7 mouse cellular contexts compared by ENCODE assay signal in the genomic region with DNA sequence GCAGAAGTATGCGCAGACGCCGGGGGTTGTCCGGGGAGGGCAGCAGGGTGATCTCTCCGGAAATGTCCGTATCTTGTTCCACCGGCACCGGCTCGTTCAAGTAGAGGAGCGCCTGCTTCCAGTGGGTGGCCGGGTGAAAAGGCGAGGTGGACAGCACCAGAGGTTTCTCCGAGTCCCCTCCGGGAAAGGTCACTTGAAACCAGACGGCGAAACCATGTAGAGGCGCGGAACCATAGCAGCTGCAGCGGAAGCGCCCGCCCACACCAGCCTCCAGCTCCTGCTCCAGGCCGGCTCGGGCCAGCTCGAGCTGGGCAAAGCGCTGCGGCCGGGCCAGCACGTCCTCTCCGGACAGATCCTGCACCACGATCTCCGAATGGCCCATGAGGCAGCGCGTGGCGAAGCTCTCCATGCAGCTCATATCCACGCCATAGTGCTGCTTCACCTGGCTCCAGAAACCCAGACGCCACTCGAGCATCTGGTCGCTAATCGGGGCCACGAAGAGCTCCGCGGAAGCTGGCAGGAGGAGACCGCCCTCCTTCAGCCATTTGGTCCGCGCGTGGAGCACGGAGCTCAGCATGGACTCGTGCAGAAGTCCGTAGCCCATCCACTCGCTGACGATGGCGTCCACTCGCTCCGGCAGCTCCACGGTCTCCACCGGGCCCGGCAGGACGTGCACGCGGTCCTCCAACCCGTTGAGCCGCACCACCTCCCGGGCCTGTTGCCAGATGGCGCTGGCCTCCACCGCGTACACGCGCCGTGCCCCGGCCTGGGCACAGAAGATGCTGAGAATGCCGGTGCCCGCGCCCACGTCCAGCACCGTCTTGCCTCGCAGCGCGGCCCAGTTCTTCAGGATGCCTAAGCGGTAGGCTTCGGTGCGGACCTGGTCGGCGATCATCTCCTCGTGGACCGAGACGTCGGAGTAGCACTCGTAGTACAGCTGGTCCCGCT. TPM values are rescaled to one million over a fixed set of nuclear protein-coding genes. Genes with fewer than 3 reads are reported as not detected.
DNase-seq lines count a peak whose midpoint lies in the region; ATAC-seq lines count a peak whose summit lies in the region.

No protein-coding gene starts in this region.

- H3K4me1 ChIP-seq in embryonic facial prominence, embryonic 10.5 days, result peaks cover 15% of the 10 kb centered on the region
- peaks cover 9% of the 10 kb centered on the region for H3K4me1 ChIP-seq in midbrain, embryonic 11.5 days (ENCODE audit: control insufficient read depth, insufficient read depth, low read length)

- DNase-seq in adrenal gland, postnatal 10 days, result peak; percentile 85
- peak; percentile 84 for DNase-seq in embryonic facial prominence, embryonic 10.5 days (ENCODE audit: low spot score)
- peak; percentile 76 for DNase-seq in kidney, adult 11 months
- peak; percentile 86 for DNase-seq in left cerebral cortex, postnatal 4 days
- DNase-seq in midbrain, embryonic 11.5 days (ENCODE audit: low spot score, missing footprints), result peak; percentile 98
- peak; percentile 38 for DNase-seq in skeletal muscle tissue, adult 2 months (ENCODE audit: low read depth, low spot score)

- under 1% methylated on average over 89 of the region's 89 CpGs for WGBS in embryonic facial prominence, embryonic 10.5 days
- WGBS in midbrain, embryonic 11.5 days, result under 1% methylated on average over 88 of the region's 89 CpGs

- H3K9ac ChIP-seq in midbrain, embryonic 11.5 days (ENCODE audit: low read length), result peak overlapping the region; percentile 98

- peaks cover 23% of the 10 kb centered on the region for H3K36me3 ChIP-seq in embryonic facial prominence, embryonic 10.5 days (replicated peaks)
- H3K36me3 ChIP-seq in midbrain, embryonic 11.5 days (ENCODE audit: control insufficient read depth, insufficient read depth, low read length), result no peaks in the 10 kb centered on the region

- no peaks in the 10 kb centered on the region for H3K27me3 ChIP-seq in embryonic facial prominence, embryonic 10.5 days (replicated peaks; ENCODE audit: low read depth, poor library complexity, severe bottlenecking)
- H3K27me3 ChIP-seq in midbrain, embryonic 11.5 days (ENCODE audit: control insufficient read depth, insufficient read depth, low read length), result no peaks in the 10 kb centered on the region

- ATAC-seq in granulocyte monocyte progenitor cell, adult 5-6 weeks (replicated peaks; ENCODE audit: poor library complexity, severe bottlenecking), result peak; percentile 76
- ATAC-seq in midbrain, embryonic 11.5 days (ENCODE audit: low FRiP score), result peak; percentile 85

- H3K27ac ChIP-seq in embryonic facial prominence, embryonic 10.5 days (replicated peaks), result peak overlapping the region; percentile 97
- peak overlapping the region; percentile 88 for H3K27ac ChIP-seq in midbrain, embryonic 11.5 days (ENCODE audit: low read depth, low read length)

- intact Hi-C loops in left cerebral cortex, postnatal 4 days (cut with DNase I), result loop anchor here (5.0 to 10.0 kb wide), 3 partner anchors 108 to 817 kb away; partner anchors contain the start of gene Ntng1

- peak overlapping the region; percentile 75 for H3K4me2 ChIP-seq in midbrain, embryonic 11.5 days

- H3K4me3 ChIP-seq in embryonic facial prominence, embryonic 10.5 days, result peak overlapping the region; percentile 75
- H3K4me3 ChIP-seq in midbrain, embryonic 11.5 days (ENCODE audit: low read depth, low read length), result peak overlapping the region; percentile 93

- no peaks in the 10 kb centered on the region for H3K9me3 ChIP-seq in embryonic facial prominence, embryonic 10.5 days
- H3K9me3 ChIP-seq in midbrain, embryonic 11.5 days (ENCODE audit: control insufficient read depth, low read length), result no peaks in the 10 kb centered on the region

RNA-seq across cellular contexts. Expression of gene Prmt6, which starts 0.6 kb away (rescaled TPM):
- 10 to 100 TPM; 12.0 to 12.4 TPM for total RNA-seq in adrenal gland, postnatal 10 days (2021)
- polyA plus RNA-seq in embryonic facial prominence, embryonic 10.5 days (2016; fragmentation: Nextera tagmentation; extraction: Ambion mirVana), result 30.9 TPM in 2 replicates
- total RNA-seq in granulocyte monocyte progenitor cell, adult 5-6 weeks (2014; fragmentation: Nextera tagmentation), result 8.6 and 16.5 TPM in 2 replicates
- total RNA-seq in granulocyte monocyte progenitor cell, adult 5-6 weeks (2017), result 11.4 and 15.0 TPM in 2 replicates
- 10 to 100 TPM; 17.7 to 18.6 TPM for total RNA-seq in left cerebral cortex, postnatal 4 days (2021)
- 30.8 and 32.8 TPM in 2 replicates for polyA plus RNA-seq in midbrain, embryonic 11.5 days (2014; fragmentation: Nextera tagmentation; extraction: Ambion mirVana)

Comparison
In these comparisons a context has a peak if more than half of its experiments do, and no peak if none do; other contexts are left out.
1. Peak in every context shown above with its lines: DNase-seq, ATAC-seq, H3K4me3 ChIP-seq and H3K27ac ChIP-seq.
2. DNase-seq: peak in every context shown above with its lines; median percentile 98 in midbrain, embryonic 11.5 days; 86 in left cerebral cortex, postnatal 4 days; 85 in adrenal gland, postnatal 10 days; 84 in embryonic facial prominence, embryonic 10.5 days; 76 in kidney, adult 11 months; 38 in skeletal muscle tissue, adult 2 months.